Mouse (Mus musculus): Measurements from ENCODE around the gene Nono. TPM values are rescaled to one million over a fixed set of nuclear protein-coding genes. Genes with fewer than 3 reads are reported as not detected.
"Not testable (repeated sequence)": the region's sequence is repeated elsewhere in the genome, so short reads cannot be mapped to it uniquely, and the experiment has no call there.

The Nono gene
- polyA plus RNA-seq, 1 experiment = 117 TPM

DNA sequence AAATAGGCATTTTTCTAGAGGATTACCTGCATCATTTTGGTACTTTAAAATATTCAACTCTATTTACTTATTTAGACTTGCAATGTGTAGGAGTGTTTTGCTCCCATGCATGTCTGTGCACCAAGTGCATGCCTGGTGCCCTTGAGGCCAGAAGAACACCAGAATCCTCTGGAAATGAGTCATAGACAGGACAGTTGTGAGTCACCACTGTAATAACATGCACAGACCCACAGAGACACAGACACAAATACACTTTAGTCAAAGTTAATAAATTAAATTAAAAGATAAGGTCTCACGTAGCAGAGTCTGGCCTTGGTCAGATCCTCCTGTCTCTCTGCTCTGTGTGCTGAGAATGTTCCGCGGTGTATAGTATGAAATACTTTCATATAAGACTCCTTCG, 43.1 kb downstream of the Nono start:
- no peak overlapping the region for H3K27ac ChIP-seq (ENCODE audit: insufficient read depth, low read length)
- H3K4me1 ChIP-seq (ENCODE audit: control insufficient read depth, insufficient read depth, low read length) = no peaks in the 10 kb centered on the region
- no peak overlapping the region for H3K4me3 ChIP-seq (ENCODE audit: insufficient read depth, low read length)
- TF ChIP-seq POLR2A (IDR thresholded peaks at IDR 0.05; ENCODE audit: extremely low read depth, insufficient read depth, low read length) (no peak), CTCF (IDR thresholded peaks at IDR 0.05; ENCODE audit: extremely low read depth, insufficient read depth, low read length) (no peak)

- no peak overlapping the region for H3K27ac ChIP-seq (ENCODE audit: insufficient read depth, low read length)
- TF ChIP-seq POLR2A (IDR thresholded peaks at IDR 0.05; ENCODE audit: extremely low read depth, insufficient read depth, low read length) = no peak
- TF ChIP-seq CTCF (IDR thresholded peaks at IDR 0.05; ENCODE audit: extremely low read depth, insufficient read depth, low read length) = no peak
- H3K4me1 ChIP-seq (ENCODE audit: control insufficient read depth, insufficient read depth, low read length) = no peaks in the 10 kb centered on the region
- H3K4me3 ChIP-seq (ENCODE audit: insufficient read depth, low read length) = no peak overlapping the region
Observed at GRCm38 (mm10) chrX:101481604-101482350, 52.7 kb downstream of the Nono start.

GRCm38 (mm10) chrX:101486487-101487152, 57.5 kb downstream of the Nono start:
- not testable (repeated sequence) for H3K4me3 ChIP-seq (ENCODE audit: insufficient read depth, low read length); H3K4me1 ChIP-seq (ENCODE audit: control insufficient read depth, insufficient read depth, low read length); H3K27ac ChIP-seq (ENCODE audit: insufficient read depth, low read length)
- peak; percentile 65 for TF ChIP-seq CTCF (IDR thresholded peaks at IDR 0.05; ENCODE audit: extremely low read depth, insufficient read depth, low read length)

Other genes starting within 250 kb of the Nono start
- gene Snx12, start 206.8 kb upstream of the Nono start, polyA plus RNA-seq (2012; rRNA removed) = 31.5 and 33.1 TPM in 2 replicates
- gene Foxo4, start 174.8 kb upstream of the Nono start, polyA plus RNA-seq (2012; rRNA removed) = 11.9 and 12.3 TPM in 2 replicates
- gene Gm614, start 165.3 kb upstream of the Nono start, polyA plus RNA-seq (2012; rRNA removed) = not detected in 2 replicates
- 2.4 TPM in 2 replicates for gene Il2rg, start 161.1 kb upstream of the Nono start, polyA plus RNA-seq (2012; rRNA removed)
- gene Gm20489, start 160.3 kb upstream of the Nono start, polyA plus RNA-seq (2012; rRNA removed) = not detected in 2 replicates
- gene Med12, start 155.3 kb upstream of the Nono start, polyA plus RNA-seq (2012; rRNA removed) = 31.6 and 33.1 TPM in 2 replicates
- 49.1 and 51.5 TPM in 2 replicates for gene Nlgn3, start 130.2 kb upstream of the Nono start, polyA plus RNA-seq (2012; rRNA removed)
- 24.2 and 34.6 TPM in 2 replicates for gene Gjb1, start 52.9 kb upstream of the Nono start, polyA plus RNA-seq (2012; rRNA removed)
- 177 and 193 TPM in 2 replicates for gene Zmym3, start 8.5 kb upstream of the Nono start, polyA plus RNA-seq (2012; rRNA removed)
- 1.8 and 1.9 TPM in 2 replicates for gene Itgb1bp2, start 19.8 kb downstream of the Nono start, polyA plus RNA-seq (2012; rRNA removed)
- 34.1 and 39.3 TPM in 2 replicates for gene Taf1, start 103.4 kb downstream of the Nono start, polyA plus RNA-seq (2012; rRNA removed)
- gene Ogt, start 210.7 kb downstream of the Nono start, polyA plus RNA-seq (2012; rRNA removed) = 301 and 326 TPM in 2 replicates